Mouse (Mus musculus) myocyte (in vitro differentiated cells): Measurements from ENCODE around the gene Adamts6. TPM values are rescaled to one million over a fixed set of nuclear protein-coding genes. Genes with fewer than 3 reads are reported as not detected.
A peak's percentile ranks its signal among the peaks of the same experiment; 100 is the strongest.

Experiments used
- H3K27me3 ChIP-seq: one replicate; pipeline ENCODE4 v1.6.1; 2011; ENCODE audit not compliant: control insufficient read depth, insufficient read depth, insufficient read length
- H3K36me3 ChIP-seq: one replicate; pipeline ENCODE4 v1.6.1; 2011; ENCODE audit not compliant: control insufficient read depth, insufficient read depth
- H3K4me2 ChIP-seq: one replicate; pipeline ENCODE4 v1.6.1; 2011; ENCODE audit warnings: low read depth, control low read depth
- H3K4me3 ChIP-seq: one replicate; pipeline ENCODE4 v1.5.1; 2011; ENCODE audit warnings: mild to moderate bottlenecking, control low read depth, moderate library complexity
- H3K79me2 ChIP-seq: one replicate; pipeline ENCODE4 v1.6.1; 2011; ENCODE audit not compliant: control insufficient read depth, insufficient read depth
- H3ac ChIP-seq: one replicate; pipeline ENCODE4 v1.6.1; 2011; ENCODE audit not compliant: control insufficient read depth, insufficient read length
- CEBPB ChIP-seq: IDR thresholded peaks from 2 replicates; pipeline ENCODE4 v1.6.1; 2011; ENCODE audit warnings: mild to moderate bottlenecking, moderate library complexity; ENCODE audit not compliant: poor library complexity, insufficient read depth, severe bottlenecking
- E2F4 ChIP-seq: IDR thresholded peaks from one replicate; pipeline ENCODE4 v1.6.1; 2011; ENCODE audit warnings: mild to moderate bottlenecking, control low read depth, moderate library complexity; ENCODE audit not compliant: insufficient read depth
- MAX ChIP-seq: IDR thresholded peaks from one replicate; pipeline ENCODE4 v1.6.1; 2011; ENCODE audit warnings: low read depth, mild to moderate bottlenecking, control low read depth
- MYOD1 ChIP-seq, 3 experiments: IDR thresholded peaks; one replicate each; pipeline ENCODE4 v1.6.1; 2011; ENCODE audit warnings: control low read depth in 2 of 3, low read depth in 2 of 3, mild to moderate bottlenecking in 2 of 3, moderate library complexity in 1 of 3; ENCODE audit not compliant: insufficient read length in 2 of 3, control insufficient read depth in 1 of 3
- MYOG ChIP-seq, 3 experiments: IDR thresholded peaks; one replicate each; pipeline ENCODE4 v1.6.1; 2011; ENCODE audit warnings: control low read depth in 2 of 3, low read depth in 2 of 3, mild to moderate bottlenecking in 2 of 3; ENCODE audit not compliant: insufficient read length in 2 of 3, control insufficient read depth in 1 of 3, insufficient read depth in 1 of 3
- POLR2A ChIP-seq: IDR thresholded peaks from one replicate; pipeline ENCODE4 v1.6.1; 2011; ENCODE audit warnings: low read depth, mild to moderate bottlenecking, control low read depth, moderate library complexity; ENCODE audit not compliant: insufficient read length
- POLR2AphosphoS2 ChIP-seq: IDR thresholded peaks from one replicate; pipeline ENCODE4 v1.6.1; 2011; ENCODE audit warnings: low read depth, control low read depth; ENCODE audit not compliant: insufficient read length
- REST ChIP-seq: IDR thresholded peaks from one replicate; pipeline ENCODE4 v1.6.1; 2011; ENCODE audit warnings: mild to moderate bottlenecking, control low read depth, moderate library complexity; ENCODE audit not compliant: insufficient read depth, insufficient read length
- SRF ChIP-seq: IDR thresholded peaks from one replicate; pipeline ENCODE4 v1.6.1; 2011; ENCODE audit warnings: low read depth; ENCODE audit not compliant: control insufficient read depth, insufficient read length
- TCF12 ChIP-seq: IDR thresholded peaks from one replicate; pipeline ENCODE4 v1.6.1; 2011; ENCODE audit warnings: mild to moderate bottlenecking, control low read depth; ENCODE audit not compliant: poor library complexity, insufficient read depth, severe bottlenecking
- TCF3 ChIP-seq: IDR thresholded peaks from one replicate; pipeline ENCODE4 v1.6.1; 2011; ENCODE audit warnings: low read depth, control low read depth; ENCODE audit not compliant: insufficient read length
- USF1 ChIP-seq: IDR thresholded peaks from one replicate; pipeline ENCODE4 v1.6.1; 2011; ENCODE audit warnings: low read depth, mild to moderate bottlenecking, control low read depth, moderate library complexity
- polyA plus RNA-seq: library from polyadenylated mRNA; unstranded; fragments of >200 nt; fragmentation: generic; extraction: Trizol; gene quantifications from one replicate; pipeline ENCODE4 v1.2.1, GENCODE M21; 2012; ENCODE audit warnings: missing spikeins

The Adamts6 gene
- polyA plus RNA-seq, 1 experiment = 2.0 TPM

- no peaks in the 10 kb centered on the region for H3K27me3 ChIP-seq
- no peak overlapping the region for H3K4me3 ChIP-seq
- no peaks in the 10 kb centered on the region for H3K79me2 ChIP-seq
- TF ChIP-seq TCF3 (no peak), CEBPB (no peak), E2F4 (no peak), SRF (no peak), TCF12 (no peak), POLR2A (no peak), POLR2AphosphoS2 (no peak), MAX (no peak), USF1 (no peak), REST (no peak), MYOD1 (IDR thresholded peaks at IDR 0.05; ENCODE audit: control insufficient read depth in 1 of 3, insufficient read length in 2 of 3, low read depth in 2 of 3) (no peak), MYOG (IDR thresholded peaks at IDR 0.05; ENCODE audit: control insufficient read depth in 1 of 3, insufficient read depth in 1 of 3, insufficient read length in 2 of 3, low read depth in 2 of 3) (no peak)
- no peak overlapping the region for H3ac ChIP-seq
- no peak overlapping the region for H3K4me2 ChIP-seq
- H3K36me3 ChIP-seq = no peaks in the 10 kb centered on the region
Observed at GRCm38 (mm10) chr13:104515054-104515453, 227.4 kb downstream of the Adamts6 start.

DNA sequence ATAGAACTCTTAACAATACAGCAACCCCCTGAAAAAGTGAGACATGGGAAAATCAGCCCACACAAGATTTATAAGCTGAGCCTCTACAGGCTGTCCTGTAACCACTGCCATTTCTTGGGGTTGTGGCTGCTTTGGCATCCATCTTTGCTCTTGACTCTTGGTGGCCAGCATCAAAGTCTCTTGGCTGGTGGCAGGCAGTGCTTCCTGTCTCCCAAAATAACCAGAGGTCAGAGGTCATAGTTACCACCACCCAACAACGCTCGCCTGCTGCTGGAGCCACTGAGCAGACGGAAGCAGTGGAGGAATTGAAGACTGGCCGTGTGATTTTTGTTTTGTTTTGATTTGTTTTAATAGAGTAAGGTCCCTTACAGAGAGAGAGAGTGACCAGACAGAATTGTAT is 228.5 kb downstream of the Adamts6 start:
- Histone ChIP-seq H3K4me2 (peak overlapping the region; percentile 8), H3ac (no peak overlapping the region), H3K79me2 (no peaks in the 10 kb centered on the region), H3K4me3 (no peak overlapping the region), H3K36me3 (no peaks in the 10 kb centered on the region), H3K27me3 (no peaks in the 10 kb centered on the region)
- no peak for TF ChIP-seq MYOD1 (IDR thresholded peaks at IDR 0.05; ENCODE audit: control insufficient read depth in 1 of 3, insufficient read length in 2 of 3, low read depth in 2 of 3)
- TF ChIP-seq TCF12 = no peak
- TF ChIP-seq POLR2A = no peak
- no peak for TF ChIP-seq MAX
- TF ChIP-seq REST = no peak
- TF ChIP-seq SRF = no peak
- TF ChIP-seq USF1 = no peak
- no peak for TF ChIP-seq CEBPB
- TF ChIP-seq E2F4 = no peak
- no peak for TF ChIP-seq POLR2AphosphoS2

DNA sequence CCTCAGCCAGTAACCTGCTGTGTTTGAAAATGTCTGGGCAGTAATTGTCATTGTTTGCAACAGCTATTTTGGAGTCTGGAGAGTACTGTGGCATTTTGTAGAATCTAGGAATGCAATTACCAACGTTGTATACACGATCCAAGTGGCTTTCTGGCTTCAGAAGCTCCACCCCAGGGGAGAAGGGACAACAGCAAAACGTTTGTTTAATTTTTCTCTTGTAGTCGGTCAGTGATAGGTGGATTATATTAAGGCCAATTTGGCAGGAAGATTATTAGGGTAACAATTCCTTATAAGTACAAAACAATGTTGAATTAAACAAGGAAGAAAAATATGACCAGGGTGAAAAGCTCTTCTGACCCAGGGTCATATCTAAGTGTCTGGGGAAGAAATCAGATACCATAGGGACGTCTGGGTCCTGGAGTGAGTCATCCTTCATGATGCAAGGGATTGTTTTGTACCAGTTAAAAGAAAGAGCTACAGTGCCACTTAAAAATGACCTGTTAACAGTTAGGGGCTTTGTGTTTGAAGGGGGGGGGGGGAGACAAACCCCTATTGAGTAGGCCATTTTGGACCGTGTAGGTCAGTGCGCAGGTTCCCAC is 229.2 kb downstream of the Adamts6 start:
- H3K4me3 ChIP-seq = no peak overlapping the region
- TF ChIP-seq POLR2AphosphoS2 = no peak
- TF ChIP-seq CEBPB = peak; percentile 78
- no peaks in the 10 kb centered on the region for H3K79me2 ChIP-seq
- no peaks in the 10 kb centered on the region for H3K36me3 ChIP-seq
- no peaks in the 10 kb centered on the region for H3K27me3 ChIP-seq
- peak overlapping the region; percentile 8 for H3K4me2 ChIP-seq
- no peak overlapping the region for H3ac ChIP-seq

GRCm38 (mm10) chr13:104517638-104518311 is 230.1 kb downstream of the Adamts6 start:
- H3K36me3 ChIP-seq = no peaks in the 10 kb centered on the region
- no peaks in the 10 kb centered on the region for H3K27me3 ChIP-seq
- no peaks in the 10 kb centered on the region for H3K79me2 ChIP-seq
- no peak overlapping the region for H3K4me3 ChIP-seq
- no peak overlapping the region for H3ac ChIP-seq
- H3K4me2 ChIP-seq = no peak overlapping the region
- TF ChIP-seq E2F4 (no peak), MAX (no peak), TCF3 (no peak), REST (no peak), MYOD1 (IDR thresholded peaks at IDR 0.05; ENCODE audit: control insufficient read depth in 1 of 3, insufficient read length in 2 of 3, low read depth in 2 of 3) (no peak), TCF12 (no peak), USF1 (no peak), MYOG (IDR thresholded peaks at IDR 0.05; ENCODE audit: control insufficient read depth in 1 of 3, insufficient read depth in 1 of 3, insufficient read length in 2 of 3, low read depth in 2 of 3) (no peak), SRF (no peak), POLR2A (no peak), CEBPB (no peak), POLR2AphosphoS2 (no peak)

GRCm38 (mm10) chr13:104518312-104519005 is 230.8 kb downstream of the Adamts6 start:
- Histone ChIP-seq H3K36me3 (no peaks in the 10 kb centered on the region), H3K27me3 (no peaks in the 10 kb centered on the region), H3K4me2 (no peak overlapping the region), H3K79me2 (no peaks in the 10 kb centered on the region), H3ac (no peak overlapping the region), H3K4me3 (no peak overlapping the region)
- no peak for TF ChIP-seq MAX
- TF ChIP-seq POLR2A = no peak
- no peak for TF ChIP-seq REST
- no peak for TF ChIP-seq CEBPB
- TF ChIP-seq TCF3 = no peak
- TF ChIP-seq E2F4 = no peak
- no peak for TF ChIP-seq MYOG (IDR thresholded peaks at IDR 0.05; ENCODE audit: control insufficient read depth in 1 of 3, insufficient read depth in 1 of 3, insufficient read length in 2 of 3, low read depth in 2 of 3)
- no peak for TF ChIP-seq SRF
- TF ChIP-seq TCF12 = no peak
- TF ChIP-seq USF1 = no peak
- TF ChIP-seq MYOD1 (IDR thresholded peaks at IDR 0.05; ENCODE audit: control insufficient read depth in 1 of 3, insufficient read length in 2 of 3, low read depth in 2 of 3) = no peak
